Mouse (Mus musculus): ENCODE measurements around the gene Tnfrsf9. TPM values are rescaled to one million over a fixed set of nuclear protein-coding genes. Genes with fewer than 3 reads are reported as not detected.

Gene Tnfrsf9
- polyA plus RNA-seq, 1 experiment, result 1.0 TPM

DNA sequence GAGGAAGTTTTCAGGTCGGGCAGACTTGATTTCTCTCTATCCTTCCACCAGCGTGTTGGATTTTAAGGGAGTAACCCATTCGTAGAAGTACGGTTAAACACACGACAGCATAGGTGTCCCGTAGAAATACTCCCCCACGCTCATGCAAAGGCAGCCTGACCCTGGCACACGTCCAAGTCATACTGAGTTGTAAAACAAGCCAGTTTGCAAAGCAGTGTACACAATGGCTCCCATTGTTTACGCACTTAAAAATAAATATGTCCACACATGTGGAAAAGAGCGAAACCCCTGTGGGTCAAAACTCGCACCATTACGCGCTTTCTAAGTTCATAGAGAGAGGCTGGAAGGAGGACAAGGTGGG lies 24.4 kb upstream of the Tnfrsf9 start:
- peaks cover 12% of the 10 kb centered on the region for H3K4me1 ChIP-seq (ENCODE audit: control insufficient read depth, insufficient read depth, low read length)
- H3K4me3 ChIP-seq (replicated peaks; ENCODE audit: extremely low read depth, low read depth, low read length), result peak overlapping the region; percentile 25
- DNase-seq, result no peak
- 30% methylated on average over 13 of the region's 13 CpGs for WGBS
- no peak for TF ChIP-seq CTCF (IDR thresholded peaks at IDR 0.05; ENCODE audit: insufficient read depth, low read length)
- TF ChIP-seq POLR2A (IDR thresholded peaks at IDR 0.05; ENCODE audit: borderline replicate concordance, extremely low read depth, low read depth, low read length), result no peak

- 49% methylated on average over 5 of the region's 5 CpGs for WGBS
- DNase-seq, result no peak
- Histone ChIP-seq H3K4me1 (ENCODE audit: control insufficient read depth, insufficient read depth, low read length) (peaks cover 12% of the 10 kb centered on the region), H3K4me3 (replicated peaks; ENCODE audit: extremely low read depth, low read depth, low read length) (no peak overlapping the region)
- TF ChIP-seq CTCF (IDR thresholded peaks at IDR 0.05; ENCODE audit: insufficient read depth, low read length) (no peak), POLR2A (IDR thresholded peaks at IDR 0.05; ENCODE audit: borderline replicate concordance, extremely low read depth, low read depth, low read length) (no peak)
Measured at GRCm38 (mm10) chr4:150891308-150891707, 23.1 kb upstream of the Tnfrsf9 start.

- TF ChIP-seq CTCF (IDR thresholded peaks at IDR 0.05; ENCODE audit: insufficient read depth, low read length) (no peak), POLR2A (IDR thresholded peaks at IDR 0.05; ENCODE audit: borderline replicate concordance, extremely low read depth, low read depth, low read length) (no peak)
- Histone ChIP-seq H3K4me3 (replicated peaks; ENCODE audit: extremely low read depth, low read depth, low read length) (no peak overlapping the region), H3K4me1 (ENCODE audit: control insufficient read depth, insufficient read depth, low read length) (peaks cover 7% of the 10 kb centered on the region)
- 62% methylated on average over 8 of the region's 8 CpGs for WGBS
- no peak for DNase-seq
Measured at GRCm38 (mm10) chr4:150894718-150895501, 19.5 kb upstream of the Tnfrsf9 start.

DNA sequence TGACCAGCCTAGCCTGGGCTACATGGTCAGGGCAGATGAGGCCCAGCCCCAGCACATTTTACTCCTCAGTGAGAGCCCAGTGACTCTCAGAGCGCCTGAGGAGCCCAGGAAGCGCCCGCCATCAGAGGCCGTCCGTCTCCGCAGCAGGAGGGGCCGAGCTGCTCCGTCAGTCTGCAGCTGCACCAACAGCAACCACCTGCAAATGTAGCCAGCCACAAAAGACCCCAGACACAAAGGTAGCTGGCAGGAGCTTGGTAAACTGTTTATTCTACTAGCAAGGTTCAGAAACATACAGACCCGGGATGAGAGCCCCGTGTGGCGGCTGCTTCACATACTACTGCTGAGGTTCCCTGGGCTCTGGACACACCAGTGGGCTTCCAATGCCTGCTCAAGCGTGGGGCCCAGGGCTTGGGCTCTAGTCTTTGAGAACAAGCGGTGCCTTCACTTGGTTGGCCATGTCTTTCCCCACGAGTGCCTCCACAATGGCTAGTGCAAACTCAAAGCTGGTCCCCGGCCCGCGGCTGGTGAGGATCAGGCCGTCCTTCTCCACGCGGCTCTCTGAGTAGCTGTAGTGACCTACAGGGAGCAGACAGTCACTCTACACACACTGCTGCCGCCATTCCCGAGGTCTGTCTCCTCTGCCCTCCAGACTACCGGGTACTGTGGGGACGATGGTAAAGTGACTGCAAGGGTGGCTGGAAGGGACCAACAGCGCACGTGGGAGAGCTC lies 17.3 kb upstream of the Tnfrsf9 start:
- no peak overlapping the region for H3K4me3 ChIP-seq (replicated peaks; ENCODE audit: extremely low read depth, low read depth, low read length)
- H3K4me1 ChIP-seq (ENCODE audit: control insufficient read depth, insufficient read depth, low read length), result no peaks in the 10 kb centered on the region; the same call in 1 of the 2 replicates
- DNase-seq, result no peak
- 93% methylated on average over 26 of the region's 26 CpGs for WGBS
- no peak for TF ChIP-seq POLR2A (IDR thresholded peaks at IDR 0.05; ENCODE audit: borderline replicate concordance, extremely low read depth, low read depth, low read length)
- no peak for TF ChIP-seq CTCF (IDR thresholded peaks at IDR 0.05; ENCODE audit: insufficient read depth, low read length)

DNA sequence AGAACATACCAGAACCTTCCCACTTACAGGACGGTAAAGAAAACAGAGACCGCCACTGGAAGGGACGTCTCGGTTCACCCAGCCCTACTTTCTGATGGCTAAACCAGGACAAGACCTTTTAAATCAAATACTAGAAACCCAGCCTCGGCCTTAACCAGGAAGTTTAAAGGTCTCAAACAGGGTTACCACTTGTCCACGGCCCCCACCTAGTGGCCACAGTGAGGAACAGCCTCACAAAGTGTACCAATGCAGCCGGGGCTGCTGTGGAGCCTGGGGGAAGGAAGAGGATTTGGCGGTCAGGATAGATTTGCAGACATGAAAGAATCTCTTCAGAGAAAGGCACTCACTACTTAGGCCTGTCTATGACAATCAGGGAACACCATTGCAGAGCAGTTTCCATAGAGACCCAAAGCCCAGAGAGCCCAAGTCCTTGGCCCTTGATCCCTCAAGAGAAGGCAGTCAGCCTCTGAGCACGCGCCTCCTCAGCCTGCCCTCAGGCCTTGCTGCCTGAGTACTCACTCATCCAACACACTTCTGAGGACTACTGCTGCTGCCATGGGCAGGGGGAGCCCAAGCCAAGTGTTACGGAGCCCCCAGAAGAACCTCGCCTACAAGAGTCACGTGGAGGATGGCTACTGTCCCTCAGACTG lies 15.5 kb upstream of the Tnfrsf9 start:
- DNase-seq, result peak; percentile 79
- Histone ChIP-seq H3K4me3 (replicated peaks; ENCODE audit: extremely low read depth, low read depth, low read length) (no peak overlapping the region), H3K4me1 (ENCODE audit: control insufficient read depth, insufficient read depth, low read length) (no peaks in the 10 kb centered on the region; the same call in 1 of the 2 replicates)
- whole genome bisulfite sequencing, result 49% methylated on average over 13 of the region's 13 CpGs
- TF ChIP-seq POLR2A (IDR thresholded peaks at IDR 0.05; ENCODE audit: borderline replicate concordance, extremely low read depth, low read depth, low read length) (no peak), CTCF (IDR thresholded peaks at IDR 0.05; ENCODE audit: insufficient read depth, low read length) (peak; percentile 83)

DNA sequence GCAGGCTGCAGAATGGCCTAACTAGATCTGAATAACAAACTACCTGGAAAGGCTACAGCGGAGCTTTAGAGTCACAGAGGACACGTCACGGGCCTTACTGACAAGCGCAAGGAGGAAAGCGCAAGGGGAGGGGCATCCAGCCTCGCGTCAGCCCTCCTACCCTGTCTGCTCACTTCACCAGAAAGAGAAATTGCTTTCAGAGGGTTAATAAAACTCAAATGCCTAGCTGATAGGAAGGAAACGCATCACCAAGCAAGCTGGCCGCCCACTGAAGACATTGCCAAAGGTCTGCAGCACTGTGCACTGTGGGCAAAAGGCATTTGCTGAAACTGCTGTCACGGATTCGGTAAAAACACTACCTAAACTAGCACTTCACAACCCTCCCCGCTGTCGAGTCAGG lies 13.9 kb upstream of the Tnfrsf9 start:
- no peak overlapping the region for H3K4me3 ChIP-seq (replicated peaks; ENCODE audit: extremely low read depth, low read depth, low read length)
- WGBS, result 89% methylated on average over 13 of the region's 13 CpGs
- H3K4me1 ChIP-seq (ENCODE audit: control insufficient read depth, insufficient read depth, low read length), result no peaks in the 10 kb centered on the region; the same call in 1 of the 2 replicates
- TF ChIP-seq POLR2A (IDR thresholded peaks at IDR 0.05; ENCODE audit: borderline replicate concordance, extremely low read depth, low read depth, low read length) (no peak), CTCF (IDR thresholded peaks at IDR 0.05; ENCODE audit: insufficient read depth, low read length) (no peak)
- DNase-seq, result no peak

GRCm38 (mm10) chr4:150901651-150902050 lies 12.7 kb upstream of the Tnfrsf9 start:
- TF ChIP-seq POLR2A (IDR thresholded peaks at IDR 0.05; ENCODE audit: borderline replicate concordance, extremely low read depth, low read depth, low read length) (no peak), CTCF (IDR thresholded peaks at IDR 0.05; ENCODE audit: insufficient read depth, low read length) (peak; percentile 90)
- DNase-seq, result peak; percentile 79
- no peaks in the 10 kb centered on the region; the same call in 1 of the 2 replicates for H3K4me1 ChIP-seq (ENCODE audit: control insufficient read depth, insufficient read depth, low read length)
- WGBS, result 44% methylated on average over 9 of the region's 9 CpGs
- no peak overlapping the region for H3K4me3 ChIP-seq (replicated peaks; ENCODE audit: extremely low read depth, low read depth, low read length)

- 86% methylated on average over 12 of the region's 12 CpGs for WGBS
- Histone ChIP-seq H3K4me1 (ENCODE audit: control insufficient read depth, insufficient read depth, low read length) (no peaks in the 10 kb centered on the region; the same call in 1 of the 2 replicates), H3K4me3 (replicated peaks; ENCODE audit: extremely low read depth, low read depth, low read length) (no peak overlapping the region)
- TF ChIP-seq POLR2A (IDR thresholded peaks at IDR 0.05; ENCODE audit: borderline replicate concordance, extremely low read depth, low read depth, low read length), result no peak
- TF ChIP-seq CTCF (IDR thresholded peaks at IDR 0.05; ENCODE audit: insufficient read depth, low read length), result no peak
- no peak for DNase-seq
Measured at GRCm38 (mm10) chr4:150902062-150902461, 12.3 kb upstream of the Tnfrsf9 start.

DNA sequence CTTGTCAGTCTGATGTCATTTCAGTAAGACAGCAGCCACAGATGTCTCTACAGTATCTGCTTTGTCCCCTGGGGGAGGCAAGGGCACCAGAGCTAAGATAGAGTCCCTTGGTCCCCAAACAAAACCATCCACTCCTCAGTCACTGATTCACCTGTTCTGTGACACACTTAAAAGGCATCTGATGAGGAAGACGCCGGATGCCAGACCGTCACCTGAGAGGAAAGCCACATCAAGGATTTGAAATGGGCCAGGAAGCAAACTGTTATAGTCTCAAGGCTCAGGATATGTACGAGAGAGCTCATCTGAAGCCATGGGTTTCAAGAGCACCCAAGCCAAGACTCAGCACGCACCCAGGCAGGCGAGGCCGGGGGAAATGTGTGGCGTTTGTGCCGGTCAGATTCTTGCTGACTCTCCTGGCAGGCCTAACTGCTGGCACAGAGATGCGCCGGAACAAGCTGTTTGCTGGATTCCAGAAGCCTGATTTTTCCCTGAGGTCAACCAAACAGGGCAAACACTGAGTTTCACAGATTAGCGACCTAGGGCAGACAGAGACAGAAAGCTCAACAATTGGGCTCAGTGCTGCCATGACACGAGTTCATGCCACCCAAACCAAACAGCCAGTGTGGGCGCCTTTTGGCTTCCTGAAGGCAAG lies 11.1 kb upstream of the Tnfrsf9 start:
- 88% methylated on average over 14 of the region's 14 CpGs for WGBS
- H3K4me3 ChIP-seq (replicated peaks; ENCODE audit: extremely low read depth, low read depth, low read length), result no peak overlapping the region
- TF ChIP-seq POLR2A (IDR thresholded peaks at IDR 0.05; ENCODE audit: borderline replicate concordance, extremely low read depth, low read depth, low read length) (no peak), CTCF (IDR thresholded peaks at IDR 0.05; ENCODE audit: insufficient read depth, low read length) (no peak)
- H3K4me1 ChIP-seq (ENCODE audit: control insufficient read depth, insufficient read depth, low read length), result no peaks in the 10 kb centered on the region; the same call in 1 of the 2 replicates
- no peak for DNase-seq

Measured in lung, adult 2 months (tissue).